Mouse (Mus musculus): ENCODE measurements at regions not wholly inside any gene's neighbourhood (a gene's known extent, or its start where the extent isn't known, plus 50 kb on each side); places are given as distances from the start of the nearest gene placed in this dataset.

DNA sequence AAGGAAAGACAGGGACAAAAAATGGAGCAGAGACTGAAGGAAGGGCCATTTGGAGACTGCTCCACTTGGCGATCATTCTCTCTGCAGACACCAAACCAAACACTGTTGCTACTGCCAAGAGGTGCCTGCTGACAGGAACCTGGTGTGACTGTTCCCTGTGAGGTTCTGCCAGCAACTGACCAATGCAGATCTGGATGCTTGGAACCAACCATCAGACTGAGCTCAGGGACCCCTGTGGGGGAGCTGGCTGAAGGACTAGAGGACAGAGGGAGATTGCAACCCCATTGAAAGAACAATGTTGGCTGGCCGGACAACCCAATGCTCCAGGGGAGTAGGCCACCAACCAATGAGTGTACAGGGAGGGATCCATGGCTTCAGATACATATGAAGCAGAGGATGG lies 139.2 kb upstream of the Cep126 start:
- Histone ChIP-seq H3K79me2 (ENCODE audit: control insufficient read depth, insufficient read depth) (no peaks in the 10 kb centered on the region), H3ac (ENCODE audit: control insufficient read depth, insufficient read length) (no peak overlapping the region), H3K4me2 (ENCODE audit: low read depth) (no peak overlapping the region), H3K36me3 (ENCODE audit: control insufficient read depth, insufficient read depth) (no peaks in the 10 kb centered on the region), H3K4me3 (no peak overlapping the region), H3K27me3 (ENCODE audit: control insufficient read depth, insufficient read depth, insufficient read length) (no peaks in the 10 kb centered on the region)
- TF ChIP-seq REST (IDR thresholded peaks at IDR 0.05; ENCODE audit: insufficient read depth, insufficient read length) (no peak), E2F4 (IDR thresholded peaks at IDR 0.05; ENCODE audit: insufficient read depth) (no peak), MYOD1 (IDR thresholded peaks at IDR 0.05; ENCODE audit: control insufficient read depth in 1 of 3, insufficient read length in 2 of 3, low read depth in 2 of 3) (no peak), TCF3 (IDR thresholded peaks at IDR 0.05; ENCODE audit: insufficient read length, low read depth) (no peak), SRF (IDR thresholded peaks at IDR 0.05; ENCODE audit: control insufficient read depth, insufficient read length, low read depth) (no peak), POLR2AphosphoS2 (IDR thresholded peaks at IDR 0.05; ENCODE audit: insufficient read length, low read depth) (no peak), TCF12 (IDR thresholded peaks at IDR 0.05; ENCODE audit: insufficient read depth, poor library complexity, severe bottlenecking) (no peak), POLR2A (IDR thresholded peaks at IDR 0.05; ENCODE audit: insufficient read length, low read depth) (no peak), MYOG (IDR thresholded peaks at IDR 0.05; ENCODE audit: control insufficient read depth in 1 of 3, insufficient read depth in 1 of 3, insufficient read length in 2 of 3, low read depth in 2 of 3) (no peak), CEBPB (IDR thresholded peaks at IDR 0.05; ENCODE audit: insufficient read depth, poor library complexity, severe bottlenecking) (no peak), MAX (IDR thresholded peaks at IDR 0.05; ENCODE audit: low read depth) (no peak), USF1 (IDR thresholded peaks at IDR 0.05; ENCODE audit: low read depth) (no peak)

DNA sequence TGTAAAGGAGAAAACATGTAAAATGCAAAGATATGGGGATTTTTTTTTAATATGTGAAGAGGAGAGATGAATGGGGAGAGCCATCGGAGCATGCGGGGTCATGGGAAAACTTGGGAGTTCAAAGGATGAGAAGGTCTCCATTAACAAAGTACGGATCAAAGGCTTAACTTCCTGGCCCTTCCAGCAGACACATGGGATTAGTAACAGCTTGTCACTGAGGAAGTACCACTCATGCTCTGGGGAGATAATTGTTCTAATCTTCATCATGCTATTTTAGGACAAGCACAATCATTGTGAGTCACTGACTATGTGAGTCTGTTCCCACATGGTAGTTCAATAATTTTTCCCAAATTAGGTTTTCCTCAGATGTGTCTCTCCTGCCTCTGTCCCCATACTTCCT lies 115.4 kb upstream of the Cep126 start:
- no peak for TF ChIP-seq POLR2A (IDR thresholded peaks at IDR 0.05; ENCODE audit: insufficient read length, low read depth)
- no peak for TF ChIP-seq REST (IDR thresholded peaks at IDR 0.05; ENCODE audit: insufficient read depth, insufficient read length)
- TF ChIP-seq MYOG (IDR thresholded peaks at IDR 0.05; ENCODE audit: control insufficient read depth in 1 of 3, insufficient read depth in 1 of 3, insufficient read length in 2 of 3, low read depth in 2 of 3), result no peak
- no peak for TF ChIP-seq SRF (IDR thresholded peaks at IDR 0.05; ENCODE audit: control insufficient read depth, insufficient read length, low read depth)
- no peak for TF ChIP-seq TCF3 (IDR thresholded peaks at IDR 0.05; ENCODE audit: insufficient read length, low read depth)
- no peak for TF ChIP-seq MAX (IDR thresholded peaks at IDR 0.05; ENCODE audit: low read depth)
- TF ChIP-seq E2F4 (IDR thresholded peaks at IDR 0.05; ENCODE audit: insufficient read depth), result no peak
- TF ChIP-seq TCF12 (IDR thresholded peaks at IDR 0.05; ENCODE audit: insufficient read depth, poor library complexity, severe bottlenecking), result no peak
- TF ChIP-seq USF1 (IDR thresholded peaks at IDR 0.05; ENCODE audit: low read depth), result no peak
- TF ChIP-seq MYOD1 (IDR thresholded peaks at IDR 0.05; ENCODE audit: control insufficient read depth in 1 of 3, insufficient read length in 2 of 3, low read depth in 2 of 3), result no peak
- no peak for TF ChIP-seq CEBPB (IDR thresholded peaks at IDR 0.05; ENCODE audit: insufficient read depth, poor library complexity, severe bottlenecking)
- TF ChIP-seq POLR2AphosphoS2 (IDR thresholded peaks at IDR 0.05; ENCODE audit: insufficient read length, low read depth), result no peak

DNA sequence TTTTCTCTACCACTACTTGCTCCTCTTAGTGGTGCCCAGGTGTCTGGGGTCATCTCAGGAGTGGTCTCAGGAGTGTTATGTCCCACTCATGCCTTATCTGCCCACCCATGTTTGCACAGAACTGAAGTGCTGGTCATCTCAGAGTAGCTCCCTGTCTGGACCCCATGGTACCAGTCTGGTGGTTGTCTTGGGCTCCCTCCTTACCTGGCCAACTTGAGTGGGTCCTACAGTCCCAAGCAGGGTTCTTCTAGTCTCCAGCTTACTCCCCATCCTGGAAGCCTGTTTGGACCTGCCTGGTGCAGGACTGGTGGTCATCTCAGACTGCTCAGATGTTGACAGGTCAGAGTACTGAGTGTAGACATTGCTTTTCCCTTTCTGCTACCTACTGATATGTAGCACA lies 94.0 kb upstream of the Cep126 start:
- TF ChIP-seq POLR2A (IDR thresholded peaks at IDR 0.05; ENCODE audit: insufficient read length, low read depth) (no peak), POLR2AphosphoS2 (IDR thresholded peaks at IDR 0.05; ENCODE audit: insufficient read length, low read depth) (no peak), SRF (IDR thresholded peaks at IDR 0.05; ENCODE audit: control insufficient read depth, insufficient read length, low read depth) (no peak), MYOG (IDR thresholded peaks at IDR 0.05; ENCODE audit: control insufficient read depth in 1 of 3, insufficient read depth in 1 of 3, insufficient read length in 2 of 3, low read depth in 2 of 3) (no peak), TCF3 (IDR thresholded peaks at IDR 0.05; ENCODE audit: insufficient read length, low read depth) (no peak), MAX (IDR thresholded peaks at IDR 0.05; ENCODE audit: low read depth) (no peak), TCF12 (IDR thresholded peaks at IDR 0.05; ENCODE audit: insufficient read depth, poor library complexity, severe bottlenecking) (no peak), USF1 (IDR thresholded peaks at IDR 0.05; ENCODE audit: low read depth) (no peak), E2F4 (IDR thresholded peaks at IDR 0.05; ENCODE audit: insufficient read depth) (no peak), MYOD1 (IDR thresholded peaks at IDR 0.05; ENCODE audit: control insufficient read depth in 1 of 3, insufficient read length in 2 of 3, low read depth in 2 of 3) (no peak), REST (IDR thresholded peaks at IDR 0.05; ENCODE audit: insufficient read depth, insufficient read length) (no peak), CEBPB (IDR thresholded peaks at IDR 0.05; ENCODE audit: insufficient read depth, poor library complexity, severe bottlenecking) (no peak)
- Histone ChIP-seq H3K4me3 (no peak overlapping the region), H3K27me3 (ENCODE audit: control insufficient read depth, insufficient read depth, insufficient read length) (no peaks in the 10 kb centered on the region), H3ac (ENCODE audit: control insufficient read depth, insufficient read length) (no peak overlapping the region), H3K4me2 (ENCODE audit: low read depth) (no peak overlapping the region), H3K36me3 (ENCODE audit: control insufficient read depth, insufficient read depth) (no peaks in the 10 kb centered on the region), H3K79me2 (ENCODE audit: control insufficient read depth, insufficient read depth) (no peaks in the 10 kb centered on the region)

More for the DNA sequence above, 115.4 kb upstream of the Cep126 start:
- Histone ChIP-seq H3K4me2 (ENCODE audit: low read depth) (no peak overlapping the region), H3K36me3 (ENCODE audit: control insufficient read depth, insufficient read depth) (no peaks in the 10 kb centered on the region), H3K79me2 (ENCODE audit: control insufficient read depth, insufficient read depth) (no peaks in the 10 kb centered on the region), H3K27me3 (ENCODE audit: control insufficient read depth, insufficient read depth, insufficient read length) (no peaks in the 10 kb centered on the region), H3K4me3 (no peak overlapping the region), H3ac (ENCODE audit: control insufficient read depth, insufficient read length) (no peak overlapping the region)

DNA sequence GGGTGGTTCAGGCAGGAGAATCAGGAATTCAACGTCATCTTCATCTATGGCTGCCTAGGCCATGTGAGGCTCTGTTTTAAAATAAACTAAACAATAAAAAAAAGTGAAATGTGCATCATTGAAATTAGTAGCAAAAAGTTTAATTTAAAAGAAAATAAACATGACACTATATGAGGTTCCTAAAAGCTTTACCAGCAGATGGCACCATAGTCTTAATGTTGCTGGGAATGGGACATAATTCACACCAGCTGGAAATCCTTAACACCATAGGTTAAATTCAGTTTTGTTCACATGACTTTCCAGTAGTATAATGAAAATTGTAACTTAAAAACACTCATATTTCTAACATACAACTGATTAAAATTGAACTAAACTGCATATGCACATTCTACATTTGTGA lies 92.3 kb upstream of the Cep126 start:
- Histone ChIP-seq H3K36me3 (ENCODE audit: control insufficient read depth, insufficient read depth) (no peaks in the 10 kb centered on the region), H3K4me3 (no peak overlapping the region), H3K27me3 (ENCODE audit: control insufficient read depth, insufficient read depth, insufficient read length) (no peaks in the 10 kb centered on the region), H3K4me2 (ENCODE audit: low read depth) (no peak overlapping the region), H3K79me2 (ENCODE audit: control insufficient read depth, insufficient read depth) (no peaks in the 10 kb centered on the region), H3ac (ENCODE audit: control insufficient read depth, insufficient read length) (no peak overlapping the region)
- TF ChIP-seq CEBPB (IDR thresholded peaks at IDR 0.05; ENCODE audit: insufficient read depth, poor library complexity, severe bottlenecking) (no peak), TCF3 (IDR thresholded peaks at IDR 0.05; ENCODE audit: insufficient read length, low read depth) (no peak), REST (IDR thresholded peaks at IDR 0.05; ENCODE audit: insufficient read depth, insufficient read length) (no peak), MAX (IDR thresholded peaks at IDR 0.05; ENCODE audit: low read depth) (no peak), USF1 (IDR thresholded peaks at IDR 0.05; ENCODE audit: low read depth) (no peak), POLR2AphosphoS2 (IDR thresholded peaks at IDR 0.05; ENCODE audit: insufficient read length, low read depth) (no peak), MYOG (IDR thresholded peaks at IDR 0.05; ENCODE audit: control insufficient read depth in 1 of 3, insufficient read depth in 1 of 3, insufficient read length in 2 of 3, low read depth in 2 of 3) (no peak), POLR2A (IDR thresholded peaks at IDR 0.05; ENCODE audit: insufficient read length, low read depth) (no peak), E2F4 (IDR thresholded peaks at IDR 0.05; ENCODE audit: insufficient read depth) (no peak), MYOD1 (IDR thresholded peaks at IDR 0.05; ENCODE audit: control insufficient read depth in 1 of 3, insufficient read length in 2 of 3, low read depth in 2 of 3) (no peak), SRF (IDR thresholded peaks at IDR 0.05; ENCODE audit: control insufficient read depth, insufficient read length, low read depth) (no peak), TCF12 (IDR thresholded peaks at IDR 0.05; ENCODE audit: insufficient read depth, poor library complexity, severe bottlenecking) (no peak)
